Mouse (Mus musculus): ENCODE data around the gene Gjb5. TPM values are rescaled to one million over a fixed set of nuclear protein-coding genes. Genes with fewer than 3 reads are reported as not detected.

Gjb5 gene
- polyA plus RNA-seq (2015; fragmentation: Nextera tagmentation; extraction: Ambion mirVana), result 0.07 TPM in 1 of 2 replicates, not detected in the other

- Histone ChIP-seq H3K4me2 (no peak within 1 kb of the TSS), H3K4me3 (replicated peaks) (no peak within 1 kb of the TSS), H3K9me3 (replicated peaks) (no peaks in the 10 kb centered on the region), H3K36me3 (replicated peaks) (no peaks in the 10 kb centered on the region), H3K4me1 (replicated peaks) (no peaks in the 10 kb centered on the region), H3K27ac (replicated peaks) (no peak within 1 kb of the TSS), H3K9ac (no peak within 1 kb of the TSS), H3K27me3 (no peaks in the 10 kb centered on the region)
- WGBS (ENCODE audit: insufficient replicate concordance), result 20% methylated on average over 5 of the region's 5 CpGs
- no peak for ATAC-seq (ENCODE audit: insufficient read depth)
These were observed at the start of gene Gjb5 for GRCm38 (mm10) chr4:127358018-127358417. TSS of gene Gjb5 (minus strand) at chr4:127358181.

DNA sequence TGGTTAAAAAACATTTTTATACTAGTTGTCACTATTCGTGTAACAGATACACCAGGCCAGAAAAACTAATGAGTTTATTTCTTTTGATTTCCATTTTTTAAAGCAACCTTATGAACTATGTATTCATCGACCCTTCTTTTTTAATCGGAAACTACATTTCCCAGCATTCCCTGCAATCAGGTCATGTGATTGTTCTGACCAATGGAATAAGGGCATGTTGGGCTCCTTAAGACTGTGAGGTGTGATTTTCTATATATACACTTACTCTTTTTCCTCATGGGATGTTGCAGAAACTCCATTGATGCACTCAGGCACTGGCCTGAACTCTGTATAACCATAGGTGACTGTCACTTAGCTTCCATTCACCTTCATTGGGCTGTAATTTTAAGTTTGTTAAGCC, 44.6 kb upstream of the Gjb5 start:
- H3K4me3 ChIP-seq (replicated peaks), result no peak overlapping the region
- H3K9me3 ChIP-seq (replicated peaks), result no peaks in the 10 kb centered on the region
- H3K36me3 ChIP-seq (replicated peaks), result no peaks in the 10 kb centered on the region
- H3K27me3 ChIP-seq, result no peaks in the 10 kb centered on the region
- WGBS (ENCODE audit: insufficient replicate concordance), result 53% methylated on average over 3 of the region's 3 CpGs
- H3K9ac ChIP-seq, result no peak overlapping the region
- no peak overlapping the region for H3K27ac ChIP-seq (replicated peaks)
- H3K4me2 ChIP-seq, result no peak overlapping the region
- no peaks in the 10 kb centered on the region for H3K4me1 ChIP-seq (replicated peaks)
- ATAC-seq (ENCODE audit: insufficient read depth), result no peak

GRCm38 (mm10) chr4:127402166-127402565, 44.2 kb upstream of the Gjb5 start:
- no peak for ATAC-seq (ENCODE audit: insufficient read depth)
- no peak overlapping the region for H3K4me3 ChIP-seq (replicated peaks)
- H3K27ac ChIP-seq (replicated peaks), result no peak overlapping the region
- WGBS (ENCODE audit: insufficient replicate concordance), result 68% methylated on average over 4 of the region's 4 CpGs
- no peak overlapping the region for H3K4me2 ChIP-seq
- no peaks in the 10 kb centered on the region for H3K36me3 ChIP-seq (replicated peaks)
- no peaks in the 10 kb centered on the region for H3K4me1 ChIP-seq (replicated peaks)
- H3K27me3 ChIP-seq, result no peaks in the 10 kb centered on the region
- H3K9ac ChIP-seq, result no peak overlapping the region
- H3K9me3 ChIP-seq (replicated peaks), result no peaks in the 10 kb centered on the region

GRCm38 (mm10) chr4:127400165-127401145, 42.5 kb upstream of the Gjb5 start:
- no peaks in the 10 kb centered on the region for H3K27me3 ChIP-seq
- 33% methylated on average over 11 of the region's 11 CpGs for WGBS (ENCODE audit: insufficient replicate concordance)
- no peak overlapping the region for H3K4me2 ChIP-seq
- H3K9ac ChIP-seq, result no peak overlapping the region
- no peak overlapping the region for H3K4me3 ChIP-seq (replicated peaks)
- ATAC-seq (ENCODE audit: insufficient read depth), result no peak
- no peaks in the 10 kb centered on the region for H3K9me3 ChIP-seq (replicated peaks)
- H3K4me1 ChIP-seq (replicated peaks), result no peaks in the 10 kb centered on the region
- H3K36me3 ChIP-seq (replicated peaks), result no peaks in the 10 kb centered on the region
- H3K27ac ChIP-seq (replicated peaks), result no peak overlapping the region

- no peak overlapping the region for H3K9ac ChIP-seq
These were observed 37.6 kb upstream of the Gjb5 start for GRCm38 (mm10) chr4:127395591-127395990.

GRCm38 (mm10) chr4:127389645-127390044, 31.7 kb upstream of the Gjb5 start:
- Histone ChIP-seq H3K4me2 (no peak overlapping the region), H3K27ac (replicated peaks) (no peak overlapping the region), H3K9ac (no peak overlapping the region), H3K27me3 (no peaks in the 10 kb centered on the region), H3K4me1 (replicated peaks) (no peaks in the 10 kb centered on the region), H3K4me3 (replicated peaks) (no peak overlapping the region), H3K9me3 (replicated peaks) (no peaks in the 10 kb centered on the region), H3K36me3 (replicated peaks) (no peaks in the 10 kb centered on the region)
- 66% methylated on average over 13 of the region's 13 CpGs for WGBS (ENCODE audit: insufficient replicate concordance)
- no peak for ATAC-seq (ENCODE audit: insufficient read depth)

More at GRCm38 (mm10) chr4:127395591-127395990, 37.6 kb upstream of the Gjb5 start:
- Histone ChIP-seq H3K27me3 (no peaks in the 10 kb centered on the region), H3K9me3 (replicated peaks) (no peaks in the 10 kb centered on the region), H3K36me3 (replicated peaks) (no peaks in the 10 kb centered on the region), H3K27ac (replicated peaks) (no peak overlapping the region), H3K4me2 (no peak overlapping the region), H3K4me1 (replicated peaks) (no peaks in the 10 kb centered on the region), H3K4me3 (replicated peaks) (no peak overlapping the region)
- ATAC-seq (ENCODE audit: insufficient read depth), result no peak
- WGBS (ENCODE audit: insufficient replicate concordance), result 22% methylated on average over 4 of the region's 4 CpGs

GRCm38 (mm10) chr4:127377344-127377743, 19.4 kb upstream of the Gjb5 start:
- no peak for ATAC-seq (ENCODE audit: insufficient read depth)
- H3K27ac ChIP-seq (replicated peaks), result no peak overlapping the region
- H3K9ac ChIP-seq, result no peak overlapping the region
- H3K9me3 ChIP-seq (replicated peaks), result no peaks in the 10 kb centered on the region
- H3K27me3 ChIP-seq, result no peaks in the 10 kb centered on the region
- 20% methylated on average over 4 of the region's 4 CpGs for WGBS (ENCODE audit: insufficient replicate concordance)
- H3K36me3 ChIP-seq (replicated peaks), result no peaks in the 10 kb centered on the region
- H3K4me3 ChIP-seq (replicated peaks), result no peak overlapping the region
- H3K4me2 ChIP-seq, result no peak overlapping the region
- no peaks in the 10 kb centered on the region for H3K4me1 ChIP-seq (replicated peaks)

DNA sequence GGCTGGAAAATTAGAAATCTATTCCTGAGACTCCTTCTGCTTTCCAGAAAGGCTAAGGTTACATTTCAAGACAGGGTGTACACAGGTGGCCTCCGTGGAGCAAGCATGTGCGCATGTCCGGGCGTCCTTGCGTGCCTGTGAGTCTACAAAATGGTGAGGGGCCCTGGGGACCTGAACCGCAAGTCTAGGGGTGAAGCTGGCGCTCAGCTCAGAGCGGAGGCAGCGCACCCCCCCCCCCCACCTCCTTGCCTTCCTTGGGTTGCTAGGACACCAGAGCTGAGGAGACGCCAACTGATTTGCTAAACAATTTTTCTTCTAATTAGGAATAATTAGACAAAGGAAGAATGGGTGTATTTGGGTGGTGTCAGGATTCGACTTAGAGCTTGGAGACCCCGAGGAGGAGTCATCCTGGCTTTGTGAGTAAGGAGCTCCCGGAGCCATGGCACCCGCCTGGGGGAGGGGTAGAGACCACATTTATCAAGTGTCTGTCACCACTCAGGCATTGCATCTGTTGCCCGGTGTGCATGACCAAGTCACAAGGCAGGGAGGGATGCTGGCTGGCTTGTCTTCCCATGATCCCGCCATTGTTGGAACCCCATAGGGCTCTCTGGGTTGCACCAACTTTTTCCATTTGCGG, 17.7 kb upstream of the Gjb5 start:
- Histone ChIP-seq H3K9ac (no peak overlapping the region), H3K4me3 (replicated peaks) (no peak overlapping the region), H3K36me3 (replicated peaks) (no peaks in the 10 kb centered on the region), H3K4me1 (replicated peaks) (no peaks in the 10 kb centered on the region), H3K4me2 (no peak overlapping the region), H3K9me3 (replicated peaks) (no peaks in the 10 kb centered on the region), H3K27ac (replicated peaks) (no peak overlapping the region), H3K27me3 (no peaks in the 10 kb centered on the region)
- no peak for ATAC-seq (ENCODE audit: insufficient read depth)
- WGBS (ENCODE audit: insufficient replicate concordance), result 71% methylated on average over 17 of the region's 17 CpGs

DNA sequence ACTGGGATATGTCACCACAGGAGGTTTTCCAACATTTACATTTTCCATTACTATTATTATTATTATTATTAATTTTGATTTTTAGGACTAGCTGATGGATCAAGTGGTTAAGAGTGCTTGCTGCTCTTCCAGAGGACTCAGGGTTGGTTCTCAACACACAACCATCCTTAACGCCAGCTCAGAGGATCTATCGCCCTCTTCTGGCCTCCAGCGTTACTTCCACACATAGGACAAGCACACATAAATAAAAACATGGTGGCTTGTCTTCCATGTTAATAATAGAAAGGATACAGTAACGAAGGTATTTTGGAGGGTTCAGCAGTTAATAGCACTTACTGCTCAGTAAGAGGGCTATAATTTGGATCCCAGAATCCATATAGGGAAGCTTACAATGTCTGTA, 16.7 kb upstream of the Gjb5 start:
- no peaks in the 10 kb centered on the region for H3K27me3 ChIP-seq
- no peak overlapping the region for H3K27ac ChIP-seq (replicated peaks)
- no peaks in the 10 kb centered on the region for H3K4me1 ChIP-seq (replicated peaks)
- WGBS (ENCODE audit: insufficient replicate concordance), result 56% methylated on average over 4 of the region's 4 CpGs
- no peak for ATAC-seq (ENCODE audit: insufficient read depth)
- H3K9ac ChIP-seq, result no peak overlapping the region
- H3K4me2 ChIP-seq, result no peak overlapping the region
- no peak overlapping the region for H3K4me3 ChIP-seq (replicated peaks)
- H3K36me3 ChIP-seq (replicated peaks), result no peaks in the 10 kb centered on the region
- no peaks in the 10 kb centered on the region for H3K9me3 ChIP-seq (replicated peaks)

DNA sequence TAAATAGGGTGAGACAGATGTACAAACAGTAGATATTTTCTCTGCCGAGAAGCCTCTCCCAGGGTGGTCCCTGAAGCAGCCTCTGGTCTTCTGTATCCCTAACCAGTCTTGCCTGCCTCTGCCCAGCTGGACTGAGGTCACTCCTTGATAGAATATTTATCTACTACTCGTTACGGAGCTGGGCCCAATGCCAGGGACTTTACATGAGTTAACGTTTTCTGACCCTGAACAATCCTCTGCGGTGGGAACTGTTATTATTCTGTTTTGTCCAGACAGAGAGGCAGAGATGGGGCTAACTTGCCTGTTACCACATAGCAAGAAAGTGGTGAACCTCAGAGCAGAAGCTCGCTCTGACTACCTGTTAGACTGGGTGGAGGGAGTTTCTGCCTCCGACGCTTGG, 15.5 kb upstream of the Gjb5 start:
- 66% methylated on average over 8 of the region's 8 CpGs for WGBS (ENCODE audit: insufficient replicate concordance)
- ATAC-seq (ENCODE audit: insufficient read depth), result no peak

DNA sequence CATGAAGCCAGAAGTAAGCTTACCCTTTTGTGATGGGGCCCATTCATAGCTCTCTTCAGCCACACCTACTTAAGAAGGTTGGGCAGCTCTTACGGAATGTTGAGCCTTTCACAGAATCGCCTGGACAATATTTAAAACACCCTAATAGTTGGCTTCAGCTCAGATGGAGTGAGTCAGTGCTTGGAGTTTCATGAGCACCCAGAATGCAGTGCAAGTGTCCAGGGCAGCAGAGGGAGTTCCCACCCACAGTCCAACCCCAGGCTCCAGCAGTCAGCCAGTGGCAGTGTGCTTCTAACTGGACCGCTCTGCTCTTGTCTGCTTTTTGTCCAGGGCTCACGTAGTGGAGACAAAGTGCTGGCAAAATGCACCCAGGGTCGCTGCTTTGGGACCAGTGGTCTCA, 13.6 kb upstream of the Gjb5 start:
- no peak for ATAC-seq (ENCODE audit: insufficient read depth)
- no peak overlapping the region for H3K4me3 ChIP-seq (replicated peaks)
- H3K4me1 ChIP-seq (replicated peaks), result no peaks in the 10 kb centered on the region
- no peaks in the 10 kb centered on the region for H3K27me3 ChIP-seq
- H3K4me2 ChIP-seq, result no peak overlapping the region
- H3K9me3 ChIP-seq (replicated peaks), result no peaks in the 10 kb centered on the region
- H3K27ac ChIP-seq (replicated peaks), result no peak overlapping the region
- H3K9ac ChIP-seq, result no peak overlapping the region
- H3K36me3 ChIP-seq (replicated peaks), result no peaks in the 10 kb centered on the region
- WGBS (ENCODE audit: insufficient replicate concordance), result 53% methylated on average over 5 of the region's 5 CpGs

More for the DNA sequence above, 15.5 kb upstream of the Gjb5 start:
- Histone ChIP-seq H3K36me3 (replicated peaks) (no peaks in the 10 kb centered on the region), H3K9ac (no peak overlapping the region), H3K4me1 (replicated peaks) (no peaks in the 10 kb centered on the region), H3K4me3 (replicated peaks) (no peak overlapping the region), H3K27ac (replicated peaks) (no peak overlapping the region), H3K4me2 (no peak overlapping the region), H3K27me3 (no peaks in the 10 kb centered on the region), H3K9me3 (replicated peaks) (no peaks in the 10 kb centered on the region)

All from liver, embryonic 15.5 days (tissue).